Mouse (Mus musculus): Measurements from ENCODE around the gene Tulp1. TPM values are rescaled to one million over a fixed set of nuclear protein-coding genes. Genes with fewer than 3 reads are reported as not detected.
"Not testable (repeated sequence)": the region's sequence is repeated elsewhere in the genome, so short reads cannot be mapped to it uniquely, and the experiment has no call there.

Tulp1 gene
- total RNA-seq (2021) = not detected

GRCm38 (mm10) chr17:28365122-28365521, at the start of gene Tulp1:
Gene Tulp1, minus strand, starts transcription at chr17:28365222.
- no peak for DNase-seq

- DNase-seq = no peak
Observed at GRCm38 (mm10) chr17:28411381-28411960, 46.4 kb upstream of the Tulp1 start.

- no peak for DNase-seq
Observed at GRCm38 (mm10) chr17:28410731-28411130, 45.7 kb upstream of the Tulp1 start.

- DNase-seq = no peak
Observed at GRCm38 (mm10) chr17:28408251-28408918, 43.4 kb upstream of the Tulp1 start.

GRCm38 (mm10) chr17:28407418-28408250, 42.6 kb upstream of the Tulp1 start:
- DNase-seq = peak; percentile 73 to 78

GRCm38 (mm10) chr17:28406471-28406870, 41.4 kb upstream of the Tulp1 start:
- DNase-seq = peak; percentile 56 to 63

GRCm38 (mm10) chr17:28404745-28405144, 39.7 kb upstream of the Tulp1 start:
- not testable (repeated sequence) for DNase-seq

GRCm38 (mm10) chr17:28404301-28404700, 39.3 kb upstream of the Tulp1 start:
- no peak for DNase-seq

GRCm38 (mm10) chr17:28394994-28395393, 30.0 kb upstream of the Tulp1 start:
- DNase-seq = no peak

GRCm38 (mm10) chr17:28394051-28394765, 29.2 kb upstream of the Tulp1 start:
- DNase-seq = no peak

- DNase-seq = no peak
Observed at GRCm38 (mm10) chr17:28391568-28392432, 26.8 kb upstream of the Tulp1 start.

GRCm38 (mm10) chr17:28388534-28388933, 23.5 kb upstream of the Tulp1 start:
- DNase-seq = no peak

- peak; percentile 72 to 76 for DNase-seq
Observed at GRCm38 (mm10) chr17:28386150-28386905, 21.3 kb upstream of the Tulp1 start.

GRCm38 (mm10) chr17:28384298-28384697, 19.3 kb upstream of the Tulp1 start:
- no peak for DNase-seq

- no peak for DNase-seq
Observed at GRCm38 (mm10) chr17:28380255-28380654, 15.2 kb upstream of the Tulp1 start.

GRCm38 (mm10) chr17:28375592-28376061, 10.6 kb upstream of the Tulp1 start:
- no peak for DNase-seq

- DNase-seq = no peak
Observed at GRCm38 (mm10) chr17:28374494-28374893, 9.5 kb upstream of the Tulp1 start.

GRCm38 (mm10) chr17:28373821-28374220, 8.8 kb upstream of the Tulp1 start:
- DNase-seq = no peak

- no peak for DNase-seq
Observed at GRCm38 (mm10) chr17:28371941-28372340, 6.9 kb upstream of the Tulp1 start.

GRCm38 (mm10) chr17:28371286-28371685, 6.3 kb upstream of the Tulp1 start:
- DNase-seq = no peak

GRCm38 (mm10) chr17:28369056-28369455, 4.0 kb upstream of the Tulp1 start:
- no peak for DNase-seq
